Mouse (Mus musculus) B cell, adult (primary cell): ENCODE results near the gene Susd2. TPM values are rescaled to one million over a fixed set of nuclear protein-coding genes. Genes with fewer than 3 reads are reported as not detected.

Experiments
- total RNA-seq: library from RNA; stranded (reverse); gene quantifications from 4 replicates; pipeline ENCODE4 v1.2.4, GENCODE M21; 2023; ENCODE audit not compliant: inconsistent age

Susd2 gene
- 2.0 to 3.1 TPM (median 2.7 TPM) in 4 replicates for total RNA-seq

GRCm38 (mm10) chr10:75643741-75644343 lies at the start of gene Susd2:
Susd2 (minus strand) TSS chr10:75644008.

GRCm38 (mm10) chr10:75589129-75589528 lies 54.7 kb downstream of the Susd2 start, which contains the start of gene Ggt5:
Ggt5 (plus strand) TSS chr10:75589340.

Other genes starting within 250 kb of the Susd2 start
- gene Upb1, start 242.9 kb downstream of the Susd2 start, total RNA-seq, result 0.72 to 2.9 TPM (median 1.8 TPM) in 4 replicates
- 74.2 to 97.6 TPM (median 74.9 TPM) in 4 replicates for gene Snrpd3, start 126.5 kb downstream of the Susd2 start, total RNA-seq
- 88.4 to 100 TPM (median 93.6 TPM) in 4 replicates for gene Gucd1, start 126.0 kb downstream of the Susd2 start, total RNA-seq
- gene Lrrc75b, start 83.7 kb downstream of the Susd2 start, total RNA-seq, result not detected in 4 replicates
- not detected in 4 replicates for gene Ggt1, start 82.4 kb downstream of the Susd2 start, total RNA-seq
- gene Ggt5, start 54.7 kb downstream of the Susd2 start, total RNA-seq, result 0.26 to 1.6 TPM (median 0.73 TPM) in 4 replicates
- 85.4 to 99.8 TPM (median 93.3 TPM) in 4 replicates for gene Cabin1, start 120.3 kb upstream of the Susd2 start, total RNA-seq
- 27.4 to 36.0 TPM (median 31.1 TPM) in 4 replicates for gene Ddt, start 129.4 kb upstream of the Susd2 start, total RNA-seq
- gene Gm20441, start 136.9 kb upstream of the Susd2 start, total RNA-seq, result not detected in 4 replicates
- 6.7 to 10.3 TPM (median 8.6 TPM) in 4 replicates for gene Gstt3, start 137.4 kb upstream of the Susd2 start, total RNA-seq
- gene Gstt1, start 154.6 kb upstream of the Susd2 start, total RNA-seq, result not detected in 4 replicates
- not detected in 4 replicates for gene Gstt4, start 178.5 kb upstream of the Susd2 start, total RNA-seq
- gene Gstt2, start 193.4 kb upstream of the Susd2 start, total RNA-seq, result 30.2 to 44.1 TPM (median 38.2 TPM) in 4 replicates
- gene Mif, start 216.2 kb upstream of the Susd2 start, total RNA-seq, result 226 to 261 TPM (median 242 TPM) in 4 replicates
- 14.4 to 19.2 TPM (median 14.8 TPM) in 4 replicates for gene Derl3, start 249.4 kb upstream of the Susd2 start, total RNA-seq